Mouse (Mus musculus) heart, adult 2 months (tissue): ENCODE results near the gene Pdzk1ip1.

Source experiments
- EP300 ChIP-seq: fragments of 200-500 bp; IDR thresholded peaks from 2 replicates; pipeline ENCODE4 v1.6.1; 2011; ENCODE audit warnings: low read depth, low read length, control low read depth; ENCODE audit not compliant: insufficient read depth
- POLR2A ChIP-seq: fragments of 200-500 bp; IDR thresholded peaks from 2 replicates; pipeline ENCODE4 v1.6.1; 2011; ENCODE audit warnings: mild to moderate bottlenecking, low read depth, low read length, control low read depth; ENCODE audit not compliant: insufficient read depth

GRCm38 (mm10) chr4:115124713-115125112 is 36.2 kb downstream of the Pdzk1ip1 start:
- no peak for TF ChIP-seq POLR2A
- no peak for TF ChIP-seq EP300
